Mouse (Mus musculus): ENCODE measurements around the gene Nans. TPM values are rescaled to one million over a fixed set of nuclear protein-coding genes. Genes with fewer than 3 reads are reported as not detected.

Nans gene
- polyA plus RNA-seq, 1 experiment from 2014 or later = 77.5 TPM

- no peak for DNase-seq (ENCODE audit: low spot score)
Observed at GRCm38 (mm10) chr4:46523324-46523723, 34.3 kb downstream of the Nans start.

DNA sequence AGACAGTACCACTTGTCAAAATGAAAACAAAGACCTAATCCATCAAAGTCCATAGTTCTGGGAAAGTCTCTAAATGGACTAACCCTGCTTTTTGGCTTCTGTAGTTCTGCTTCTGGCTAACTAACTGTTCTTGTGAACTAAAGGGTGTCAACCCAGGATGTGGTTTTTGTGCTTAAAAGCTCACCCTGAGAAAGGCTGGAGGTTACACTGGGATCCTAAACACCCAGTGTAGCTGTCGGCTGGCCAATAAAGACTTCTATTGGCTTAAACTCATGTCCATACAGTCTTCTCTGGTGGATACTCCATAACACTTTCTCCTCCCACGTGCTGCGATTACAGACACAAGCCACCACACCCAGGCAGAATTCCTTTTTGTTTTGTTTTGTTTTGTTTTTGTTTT lies 37.2 kb downstream of the Nans start:
- ATAC-seq (no peak), DNase-seq (ENCODE audit: low spot score) (no peak)
- Histone ChIP-seq H3K4me3 (ENCODE audit: low read depth, low read length) (no peak overlapping the region), H3K9ac (ENCODE audit: low read length) (no peak overlapping the region), H3K27ac (ENCODE audit: low read depth, low read length) (no peak overlapping the region), H3K4me2 (ENCODE audit: low read length) (no peak overlapping the region), H3K27me3 (replicated peaks; ENCODE audit: control insufficient read depth, insufficient read depth, low read length) (no peaks in the 10 kb centered on the region), H3K36me3 (ENCODE audit: control insufficient read depth, insufficient read depth, low read length) (no peaks in the 10 kb centered on the region), H3K9me3 (replicated peaks; ENCODE audit: control insufficient read depth, low read length) (no peaks in the 10 kb centered on the region), H3K4me1 (ENCODE audit: control insufficient read depth, insufficient read depth, low read length) (peaks cover 3% of the 10 kb centered on the region; the same call in 1 of the 2 replicates)
- WGBS = 86% methylated on average over 3 of the region's 3 CpGs

More at GRCm38 (mm10) chr4:46523324-46523723, 34.3 kb downstream of the Nans start:
- Histone ChIP-seq H3K4me1 (ENCODE audit: control insufficient read depth, insufficient read depth, low read length) (peaks cover 3% of the 10 kb centered on the region; the same call in 1 of the 2 replicates), H3K4me3 (ENCODE audit: low read depth, low read length) (no peak overlapping the region), H3K27ac (ENCODE audit: low read depth, low read length) (no peak overlapping the region), H3K9ac (ENCODE audit: low read length) (no peak overlapping the region), H3K9me3 (replicated peaks; ENCODE audit: control insufficient read depth, low read length) (no peaks in the 10 kb centered on the region), H3K36me3 (ENCODE audit: control insufficient read depth, insufficient read depth, low read length) (no peaks in the 10 kb centered on the region), H3K27me3 (replicated peaks; ENCODE audit: control insufficient read depth, insufficient read depth, low read length) (no peaks in the 10 kb centered on the region), H3K4me2 (ENCODE audit: low read length) (no peak overlapping the region)
- ATAC-seq = no peak
- 84% methylated on average over 4 of the region's 4 CpGs for WGBS

GRCm38 (mm10) chr4:46526798-46527557 lies 37.9 kb downstream of the Nans start:
- no peaks in the 10 kb centered on the region for H3K9me3 ChIP-seq (replicated peaks; ENCODE audit: control insufficient read depth, low read length)
- no peaks in the 10 kb centered on the region for H3K36me3 ChIP-seq (ENCODE audit: control insufficient read depth, insufficient read depth, low read length)
- ATAC-seq = no peak
- WGBS = 37% methylated on average over 17 of the region's 17 CpGs
- DNase-seq (ENCODE audit: low spot score) = no peak
- no peak overlapping the region for H3K4me3 ChIP-seq (ENCODE audit: low read depth, low read length)
- H3K9ac ChIP-seq (ENCODE audit: low read length) = peak overlapping the region; percentile 41; the same call in 1 of the 2 replicates
- peaks cover 3% of the 10 kb centered on the region; the same call in 1 of the 2 replicates for H3K4me1 ChIP-seq (ENCODE audit: control insufficient read depth, insufficient read depth, low read length)
- no peak overlapping the region for H3K27ac ChIP-seq (ENCODE audit: low read depth, low read length)
- peak overlapping the region; percentile 43 for H3K4me2 ChIP-seq (ENCODE audit: low read length)
- no peaks in the 10 kb centered on the region for H3K27me3 ChIP-seq (replicated peaks; ENCODE audit: control insufficient read depth, insufficient read depth, low read length)

GRCm38 (mm10) chr4:46527558-46527926 lies 38.5 kb downstream of the Nans start:
- ATAC-seq (peak; percentile 52; the same call in 1 of the 2 replicates), DNase-seq (ENCODE audit: low spot score) (no peak)
- Histone ChIP-seq H3K4me1 (ENCODE audit: control insufficient read depth, insufficient read depth, low read length) (peaks cover 3% of the 10 kb centered on the region; the same call in 1 of the 2 replicates), H3K27ac (ENCODE audit: low read depth, low read length) (no peak overlapping the region), H3K27me3 (replicated peaks; ENCODE audit: control insufficient read depth, insufficient read depth, low read length) (no peaks in the 10 kb centered on the region), H3K9ac (ENCODE audit: low read length) (peak overlapping the region; percentile 41; the same call in 1 of the 2 replicates), H3K36me3 (ENCODE audit: control insufficient read depth, insufficient read depth, low read length) (no peaks in the 10 kb centered on the region), H3K9me3 (replicated peaks; ENCODE audit: control insufficient read depth, low read length) (no peaks in the 10 kb centered on the region), H3K4me2 (ENCODE audit: low read length) (peak overlapping the region; percentile 43), H3K4me3 (ENCODE audit: low read depth, low read length) (no peak overlapping the region)
- 4% methylated on average over 7 of the region's 7 CpGs for WGBS

- Histone ChIP-seq H3K9ac (ENCODE audit: low read length) (no peak overlapping the region), H3K4me1 (ENCODE audit: control insufficient read depth, insufficient read depth, low read length) (peaks cover 3% of the 10 kb centered on the region; the same call in 1 of the 2 replicates), H3K27me3 (replicated peaks; ENCODE audit: control insufficient read depth, insufficient read depth, low read length) (peaks cover 6% of the 10 kb centered on the region), H3K27ac (ENCODE audit: low read depth, low read length) (no peak overlapping the region), H3K4me2 (ENCODE audit: low read length) (no peak overlapping the region), H3K4me3 (ENCODE audit: low read depth, low read length) (no peak overlapping the region), H3K9me3 (replicated peaks; ENCODE audit: control insufficient read depth, low read length) (no peaks in the 10 kb centered on the region), H3K36me3 (ENCODE audit: control insufficient read depth, insufficient read depth, low read length) (no peaks in the 10 kb centered on the region)
- DNase-seq (ENCODE audit: low spot score) (no peak), ATAC-seq (no peak)
- WGBS = 49% methylated on average over 7 of the region's 7 CpGs
Observed at GRCm38 (mm10) chr4:46529722-46530121, 40.7 kb downstream of the Nans start.

DNA sequence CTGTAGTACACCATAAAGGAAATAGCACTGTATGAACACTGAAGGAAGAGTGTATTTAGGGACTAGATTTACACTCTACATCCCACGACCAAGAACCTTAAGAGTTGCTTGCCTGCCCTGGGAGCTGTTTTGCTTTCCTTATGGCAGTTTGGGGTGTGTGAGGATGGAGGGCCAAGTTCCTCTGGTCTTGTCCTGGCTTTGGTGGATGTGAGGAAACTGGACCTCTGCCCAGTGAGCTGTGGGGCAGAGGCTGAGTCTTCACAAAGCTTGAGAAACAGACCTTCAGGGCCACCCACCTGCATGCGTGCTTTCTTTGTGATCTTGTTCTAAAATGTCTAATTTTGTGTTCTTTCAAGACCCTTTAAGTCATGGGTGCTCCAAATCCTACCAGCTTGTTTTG lies 43.5 kb downstream of the Nans start:
- 84% methylated on average over 2 of the region's 2 CpGs for WGBS
- Histone ChIP-seq H3K4me3 (ENCODE audit: low read depth, low read length) (no peak overlapping the region), H3K4me2 (ENCODE audit: low read length) (no peak overlapping the region), H3K4me1 (ENCODE audit: control insufficient read depth, insufficient read depth, low read length) (peaks cover 8% of the 10 kb centered on the region), H3K9ac (ENCODE audit: low read length) (no peak overlapping the region), H3K27me3 (replicated peaks; ENCODE audit: control insufficient read depth, insufficient read depth, low read length) (peaks cover 31% of the 10 kb centered on the region), H3K9me3 (replicated peaks; ENCODE audit: control insufficient read depth, low read length) (no peaks in the 10 kb centered on the region), H3K27ac (ENCODE audit: low read depth, low read length) (no peak overlapping the region), H3K36me3 (ENCODE audit: control insufficient read depth, insufficient read depth, low read length) (no peaks in the 10 kb centered on the region)
- ATAC-seq (no peak), DNase-seq (ENCODE audit: low spot score) (no peak)

DNA sequence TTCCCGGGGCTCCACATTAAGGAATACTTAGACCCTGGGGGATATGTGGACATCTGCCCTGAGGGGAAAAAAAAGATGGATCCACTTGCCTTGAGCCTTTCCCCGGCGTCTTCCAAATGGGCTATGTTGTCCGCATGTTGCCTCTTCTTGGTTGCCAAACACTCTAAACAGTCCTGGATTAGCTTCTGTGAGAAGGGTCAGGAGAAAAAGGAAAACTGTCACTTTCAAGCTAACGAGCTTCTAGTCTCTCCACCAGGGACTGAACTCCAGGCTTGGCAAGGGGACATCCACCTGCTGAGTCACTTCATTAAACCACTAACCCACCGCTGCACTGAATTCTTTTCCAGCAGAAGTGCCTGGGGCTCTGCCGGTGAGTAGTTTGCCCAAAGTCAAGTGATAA lies 43.9 kb downstream of the Nans start:
- Histone ChIP-seq H3K4me2 (ENCODE audit: low read length) (no peak overlapping the region), H3K4me1 (ENCODE audit: control insufficient read depth, insufficient read depth, low read length) (peaks cover 6% of the 10 kb centered on the region), H3K9ac (ENCODE audit: low read length) (no peak overlapping the region), H3K36me3 (ENCODE audit: control insufficient read depth, insufficient read depth, low read length) (no peaks in the 10 kb centered on the region), H3K27me3 (replicated peaks; ENCODE audit: control insufficient read depth, insufficient read depth, low read length) (peaks cover 35% of the 10 kb centered on the region), H3K9me3 (replicated peaks; ENCODE audit: control insufficient read depth, low read length) (no peaks in the 10 kb centered on the region), H3K27ac (ENCODE audit: low read depth, low read length) (no peak overlapping the region), H3K4me3 (ENCODE audit: low read depth, low read length) (no peak overlapping the region)
- DNase-seq (ENCODE audit: low spot score) (no peak), ATAC-seq (no peak)
- WGBS = 53% methylated on average over 7 of the region's 7 CpGs

- no peak overlapping the region for H3K9ac ChIP-seq (ENCODE audit: low read length)
- WGBS = 13% methylated on average over 29 of the region's 29 CpGs
- ATAC-seq (no peak), DNase-seq (ENCODE audit: low spot score) (no peak)
- H3K27me3 ChIP-seq (replicated peaks; ENCODE audit: control insufficient read depth, insufficient read depth, low read length) = peaks cover 35% of the 10 kb centered on the region
- H3K4me3 ChIP-seq (ENCODE audit: low read depth, low read length) = peak overlapping the region; percentile 16; the same call in 1 of the 2 replicates
- H3K4me1 ChIP-seq (ENCODE audit: control insufficient read depth, insufficient read depth, low read length) = peaks cover 6% of the 10 kb centered on the region
- H3K27ac ChIP-seq (ENCODE audit: low read depth, low read length) = no peak overlapping the region
- peak overlapping the region; percentile 29 for H3K4me2 ChIP-seq (ENCODE audit: low read length)
- no peaks in the 10 kb centered on the region for H3K9me3 ChIP-seq (replicated peaks; ENCODE audit: control insufficient read depth, low read length)
- H3K36me3 ChIP-seq (ENCODE audit: control insufficient read depth, insufficient read depth, low read length) = no peaks in the 10 kb centered on the region
Observed at GRCm38 (mm10) chr4:46533934-46534720, 45.1 kb downstream of the Nans start.

Data from forebrain, embryonic 14.5 days (tissue).